Mouse (Mus musculus): ENCODE data around the gene Hells.

Gene Hells

GRCm38 (mm10) chr19:38930788-38931565 lies at the start of gene Hells:
TSS of gene Hells (plus strand) at chr19:38930915.
- TF ChIP-seq GATA4 (IDR thresholded peaks at IDR 0.05; ENCODE audit: insufficient replicate concordance, low read length), result no peak

DNA sequence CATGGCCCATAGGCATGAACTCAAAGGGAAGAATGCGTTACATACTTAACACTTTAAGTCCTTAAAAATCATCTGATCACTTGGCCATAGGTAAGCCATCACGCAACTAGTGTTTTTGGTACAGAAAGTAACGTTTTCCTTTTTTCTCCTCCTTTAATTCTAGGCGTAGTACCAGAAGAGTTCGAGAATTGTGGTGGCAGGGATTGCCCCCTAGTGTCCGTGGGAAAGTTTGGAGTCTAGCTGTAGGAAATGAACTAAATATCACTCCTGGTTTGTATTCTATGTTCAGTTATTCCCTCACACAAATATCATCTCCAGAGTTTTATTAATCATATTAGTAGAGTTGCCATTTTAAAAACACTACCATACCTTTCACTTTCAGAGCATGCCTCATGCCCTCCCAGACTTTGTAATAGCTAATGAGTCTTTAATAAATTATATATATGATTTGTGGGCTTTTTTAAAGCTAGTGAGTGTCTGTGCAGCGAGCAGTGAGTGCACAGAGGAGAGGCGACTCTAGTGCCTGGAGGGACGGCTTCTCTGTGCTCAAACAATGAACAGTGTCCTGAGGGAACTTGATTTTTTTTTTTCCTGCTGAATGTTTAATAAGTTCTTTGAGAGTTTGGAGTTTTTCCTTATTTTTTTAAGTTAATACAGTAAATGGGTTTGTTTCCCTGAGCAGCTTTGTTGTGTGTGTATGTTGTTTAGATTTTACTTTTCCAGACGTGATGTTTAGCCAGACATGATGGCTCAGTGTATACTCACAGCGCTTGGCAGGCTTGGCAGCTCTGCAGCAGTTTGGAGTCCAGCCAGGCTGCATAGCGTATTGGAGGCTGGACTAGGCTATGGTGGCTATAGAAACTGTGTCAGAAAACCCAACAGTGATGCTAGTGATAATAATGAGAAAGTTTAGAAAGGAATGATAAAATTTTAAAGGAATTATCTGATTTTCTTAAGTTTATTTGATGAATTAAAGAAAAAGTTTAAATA lies 29.3 kb upstream of the Hells start:
- TF ChIP-seq GATA4 (IDR thresholded peaks at IDR 0.05; ENCODE audit: insufficient replicate concordance, low read length), result no peak

GRCm38 (mm10) chr19:38902501-38902900 lies 28.2 kb upstream of the Hells start:
- TF ChIP-seq GATA4 (IDR thresholded peaks at IDR 0.05; ENCODE audit: insufficient replicate concordance, low read length), result no peak

GRCm38 (mm10) chr19:38913786-38914185 lies 16.9 kb upstream of the Hells start:
- no peak for TF ChIP-seq GATA4 (IDR thresholded peaks at IDR 0.05; ENCODE audit: insufficient replicate concordance, low read length)

DNA sequence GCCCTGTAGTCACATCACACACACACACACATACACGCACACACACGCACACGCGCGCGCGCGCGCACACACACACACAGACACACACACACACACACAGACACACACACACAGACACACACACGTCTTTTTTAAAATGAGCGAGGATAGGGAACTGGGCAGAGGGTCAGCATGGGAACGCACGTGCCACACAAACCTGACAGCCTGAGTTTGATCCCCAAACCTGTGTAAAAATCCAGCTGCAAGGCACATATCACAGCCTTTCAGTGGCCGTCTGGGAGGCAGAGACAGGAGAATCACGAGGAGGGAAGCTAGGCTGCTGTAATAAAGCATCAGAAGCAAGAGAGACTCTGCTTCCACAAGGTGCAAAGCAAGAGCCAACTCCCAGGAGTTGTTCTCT lies 15.8 kb upstream of the Hells start:
- TF ChIP-seq GATA4 (IDR thresholded peaks at IDR 0.05; ENCODE audit: insufficient replicate concordance, low read length), result no peak

DNA sequence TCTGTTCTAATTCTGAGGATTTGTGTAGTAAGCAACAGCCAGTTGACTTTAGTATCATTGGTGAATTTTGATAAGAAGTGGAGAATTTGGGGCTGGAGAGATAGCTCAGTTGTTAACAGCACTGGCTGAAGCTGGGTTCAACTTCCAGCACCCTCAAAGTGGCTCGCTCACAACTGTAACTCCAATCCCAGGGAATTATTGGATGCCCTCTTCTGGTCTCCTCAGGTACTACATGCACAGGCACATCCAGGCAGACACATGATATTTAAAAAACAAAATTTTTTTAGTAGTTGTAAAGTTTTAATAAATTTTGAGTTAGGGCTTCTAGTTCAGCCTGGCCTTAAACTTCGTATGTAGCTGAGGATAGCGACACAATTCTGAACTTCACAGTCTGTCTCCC lies 15.0 kb upstream of the Hells start:
- TF ChIP-seq GATA4 (IDR thresholded peaks at IDR 0.05; ENCODE audit: insufficient replicate concordance, low read length), result no peak

DNA sequence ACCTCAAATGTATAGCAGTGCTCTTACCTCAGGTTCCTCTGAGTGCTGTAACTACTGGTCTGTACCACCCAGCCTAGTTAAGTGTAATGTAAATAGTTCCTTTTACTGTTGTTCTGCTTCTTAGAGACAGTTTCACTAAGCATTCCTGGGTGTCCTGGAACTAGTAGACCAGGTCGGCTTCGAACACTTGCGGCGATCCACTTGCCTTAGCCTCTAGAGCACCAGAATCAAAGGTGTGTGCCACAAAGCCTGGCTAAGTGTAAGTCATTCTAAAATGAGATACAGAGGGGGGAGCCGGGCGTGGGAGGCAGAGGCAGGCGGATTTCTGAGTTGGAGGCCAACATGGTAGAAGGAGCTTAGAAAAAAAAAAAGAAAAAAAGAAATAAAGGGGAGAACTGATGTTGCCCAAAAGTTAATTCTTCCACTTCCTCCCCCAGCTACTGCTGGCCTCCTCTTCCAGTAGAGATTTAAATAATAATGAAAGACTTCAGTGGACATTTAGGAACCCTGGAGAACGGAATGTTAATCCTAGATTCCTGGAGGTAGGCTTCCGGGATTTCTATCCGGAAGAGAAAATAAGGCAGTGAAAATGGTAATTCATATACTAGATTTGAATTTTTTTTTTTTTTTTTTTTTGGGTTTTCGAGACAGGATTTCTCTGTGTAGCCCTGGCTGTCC lies 2.1 kb upstream of the Hells start:
- no peak for TF ChIP-seq GATA4 (IDR thresholded peaks at IDR 0.05; ENCODE audit: insufficient replicate concordance, low read length)

DNA sequence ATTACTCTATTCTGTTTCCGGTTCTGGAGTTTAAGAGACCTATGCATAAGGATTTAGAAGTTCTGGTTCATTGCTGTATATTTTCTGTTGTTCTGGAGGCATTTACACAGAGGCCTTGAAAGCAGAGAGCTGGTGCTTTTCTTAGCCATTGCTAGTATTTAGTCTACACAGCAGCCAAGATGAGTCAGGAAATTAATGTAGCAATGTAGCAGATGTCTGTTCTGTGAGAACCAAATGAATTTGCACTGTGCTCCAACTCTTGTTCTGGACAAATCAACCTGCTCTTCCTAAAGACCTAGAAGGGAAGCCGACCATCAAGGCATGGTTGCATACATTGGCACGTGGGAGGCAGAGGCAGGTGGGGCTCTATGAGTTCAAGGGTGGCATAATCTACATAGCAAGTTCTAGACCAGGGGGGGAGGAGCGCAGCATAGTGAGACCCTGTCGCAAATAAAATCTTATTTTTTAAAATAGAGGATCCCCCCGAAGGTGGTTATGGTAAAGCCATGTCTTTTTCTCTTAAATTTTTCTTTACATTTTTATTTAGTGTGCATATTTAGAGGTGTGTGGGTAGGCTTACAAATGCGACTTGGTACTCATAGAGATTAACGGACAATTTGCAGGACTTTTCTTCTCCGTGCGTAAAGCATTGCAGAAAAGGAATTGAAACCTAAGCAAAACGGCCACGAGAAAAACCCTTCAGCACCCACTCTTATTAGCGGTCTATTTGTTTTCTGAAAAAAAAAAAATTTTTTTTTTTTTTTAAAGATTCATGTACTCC lies 1.1 kb upstream of the Hells start:
- TF ChIP-seq GATA4 (IDR thresholded peaks at IDR 0.05; ENCODE audit: insufficient replicate concordance, low read length), result no peak

- no peak for TF ChIP-seq GATA4 (IDR thresholded peaks at IDR 0.05; ENCODE audit: insufficient replicate concordance, low read length)
Measured at GRCm38 (mm10) chr19:38930252-38930787, 395 bp upstream of the Hells start.

- no peak for TF ChIP-seq GATA4 (IDR thresholded peaks at IDR 0.05; ENCODE audit: insufficient replicate concordance, low read length)
Measured at GRCm38 (mm10) chr19:38931566-38931890, 813 bp downstream of the Hells start.

GRCm38 (mm10) chr19:38944590-38945307 lies 14.0 kb downstream of the Hells start:
- no peak for TF ChIP-seq GATA4 (IDR thresholded peaks at IDR 0.05; ENCODE audit: insufficient replicate concordance, low read length)

GRCm38 (mm10) chr19:38970741-38971140 lies 40.0 kb downstream of the Hells start:
- no peak for TF ChIP-seq GATA4 (IDR thresholded peaks at IDR 0.05; ENCODE audit: insufficient replicate concordance, low read length)

GRCm38 (mm10) chr19:38972581-38972980 lies 41.9 kb downstream of the Hells start:
- no peak for TF ChIP-seq GATA4 (IDR thresholded peaks at IDR 0.05; ENCODE audit: insufficient replicate concordance, low read length)

DNA sequence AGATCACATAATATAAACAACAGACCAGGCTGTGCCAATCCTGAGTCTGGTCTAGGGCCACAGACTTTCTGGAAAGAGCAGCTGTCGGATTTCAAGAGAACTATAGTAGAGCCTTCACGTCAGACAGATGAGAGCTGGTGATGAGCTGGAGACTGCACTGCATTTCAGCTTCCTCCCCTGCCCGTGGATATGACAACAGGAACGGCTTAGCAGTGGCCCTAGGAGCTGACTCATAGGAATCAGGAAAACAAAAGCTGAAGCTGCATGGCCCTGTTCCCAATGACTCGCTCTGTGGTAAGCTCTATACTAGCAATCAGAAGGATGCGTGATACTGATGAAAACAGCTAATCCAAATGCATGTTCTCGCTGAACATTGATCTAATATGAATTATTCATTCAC lies 43.0 kb downstream of the Hells start:
- no peak for TF ChIP-seq GATA4 (IDR thresholded peaks at IDR 0.05; ENCODE audit: insufficient replicate concordance, low read length)

Measured in liver, adult (tissue).